Mouse (Mus musculus) left cerebral cortex, adult 8-10 months (tissue): ENCODE results near the gene Smarca2. TPM values are rescaled to one million over a fixed set of nuclear protein-coding genes. Genes with fewer than 3 reads are reported as not detected.

ENCODE experiments used
- DNase-seq, 2 experiments: peaks; one replicate each; pipeline ENCODE4 v3.0.0; 2022; ENCODE audit warnings: low spot score in 2 of 2
- total RNA-seq, 4 experiments: library from RNA; stranded (reverse); gene quantifications; 2 replicates each; pipeline ENCODE4 v1.2.4; 2022

The Smarca2 gene
- total RNA-seq, 4 experiments from 2014 or later, result 241 to 319 (median 271) TPM

- DNase-seq, result no peak
Observed at GRCm38 (mm10) chr19:26772051-26772583, 167.3 kb downstream of the Smarca2 start.

DNA sequence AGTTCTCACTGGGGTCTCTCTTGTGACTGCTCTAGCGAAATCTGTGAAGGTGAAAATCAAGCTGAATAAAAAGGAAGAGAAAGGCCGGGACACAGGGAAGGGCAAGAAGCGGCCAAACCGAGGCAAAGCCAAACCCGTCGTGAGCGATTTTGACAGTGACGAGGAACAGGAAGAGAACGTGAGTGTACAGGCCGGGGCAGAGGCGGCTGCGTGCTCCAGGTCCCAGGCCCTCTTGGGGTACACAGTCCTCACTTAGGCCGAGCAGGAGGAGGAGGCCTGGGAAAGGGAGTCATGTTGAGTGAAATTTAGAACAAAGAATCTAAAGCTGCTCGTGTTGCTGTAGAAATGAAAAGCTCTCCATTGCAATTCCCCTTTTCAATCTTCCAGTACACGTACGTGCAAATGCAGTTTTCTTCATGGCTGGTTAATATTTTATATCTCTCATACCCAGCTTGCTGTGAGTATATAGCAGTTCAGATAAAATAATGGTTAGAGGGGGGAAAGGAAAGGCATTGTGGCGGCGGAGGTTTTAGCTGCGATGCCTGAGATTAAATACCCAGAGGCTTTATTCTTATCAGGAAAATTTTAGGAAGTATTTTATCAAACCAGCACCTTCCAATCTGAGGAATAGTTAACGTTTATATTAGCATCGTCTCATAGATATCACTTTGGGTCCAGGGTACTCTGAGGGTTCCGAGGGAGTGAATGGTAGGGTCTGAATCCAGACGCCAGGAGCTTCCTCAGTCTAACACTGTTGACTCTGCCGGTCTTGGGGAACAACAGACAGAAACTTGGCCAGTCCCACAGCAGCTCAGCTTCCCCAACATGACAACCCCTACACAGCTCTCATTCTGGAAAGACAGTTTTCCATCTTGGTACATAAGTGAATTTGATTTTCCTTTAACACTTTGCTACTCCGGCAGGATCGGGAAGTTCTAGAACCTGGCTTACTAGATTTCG lies 171.5 kb downstream of the Smarca2 start:
- DNase-seq, result no peak

GRCm38 (mm10) chr19:26778199-26778598 lies 173.3 kb downstream of the Smarca2 start:
- no peak for DNase-seq

GRCm38 (mm10) chr19:26781209-26781608 lies 176.4 kb downstream of the Smarca2 start:
- DNase-seq, result no peak

DNA sequence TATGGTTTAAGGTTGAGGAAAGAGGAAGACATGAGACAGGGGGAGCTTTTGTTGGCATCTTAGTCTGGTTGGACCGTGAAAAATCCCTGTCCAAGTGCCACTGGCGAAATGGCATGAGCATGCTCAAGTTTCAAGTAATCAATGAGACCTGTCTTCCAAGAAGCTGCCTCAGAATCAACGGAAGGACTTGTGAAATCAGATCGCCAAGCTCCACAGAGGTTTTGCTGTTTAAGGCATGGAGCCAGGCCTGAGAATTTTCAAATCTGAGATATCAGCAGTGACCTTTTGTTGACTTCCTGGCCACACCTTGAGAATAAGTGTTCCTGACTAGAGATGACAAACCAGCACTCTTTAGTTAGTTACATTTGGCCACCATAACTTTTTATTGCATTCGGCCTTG lies 183.6 kb downstream of the Smarca2 start:
- DNase-seq, result no peak

DNA sequence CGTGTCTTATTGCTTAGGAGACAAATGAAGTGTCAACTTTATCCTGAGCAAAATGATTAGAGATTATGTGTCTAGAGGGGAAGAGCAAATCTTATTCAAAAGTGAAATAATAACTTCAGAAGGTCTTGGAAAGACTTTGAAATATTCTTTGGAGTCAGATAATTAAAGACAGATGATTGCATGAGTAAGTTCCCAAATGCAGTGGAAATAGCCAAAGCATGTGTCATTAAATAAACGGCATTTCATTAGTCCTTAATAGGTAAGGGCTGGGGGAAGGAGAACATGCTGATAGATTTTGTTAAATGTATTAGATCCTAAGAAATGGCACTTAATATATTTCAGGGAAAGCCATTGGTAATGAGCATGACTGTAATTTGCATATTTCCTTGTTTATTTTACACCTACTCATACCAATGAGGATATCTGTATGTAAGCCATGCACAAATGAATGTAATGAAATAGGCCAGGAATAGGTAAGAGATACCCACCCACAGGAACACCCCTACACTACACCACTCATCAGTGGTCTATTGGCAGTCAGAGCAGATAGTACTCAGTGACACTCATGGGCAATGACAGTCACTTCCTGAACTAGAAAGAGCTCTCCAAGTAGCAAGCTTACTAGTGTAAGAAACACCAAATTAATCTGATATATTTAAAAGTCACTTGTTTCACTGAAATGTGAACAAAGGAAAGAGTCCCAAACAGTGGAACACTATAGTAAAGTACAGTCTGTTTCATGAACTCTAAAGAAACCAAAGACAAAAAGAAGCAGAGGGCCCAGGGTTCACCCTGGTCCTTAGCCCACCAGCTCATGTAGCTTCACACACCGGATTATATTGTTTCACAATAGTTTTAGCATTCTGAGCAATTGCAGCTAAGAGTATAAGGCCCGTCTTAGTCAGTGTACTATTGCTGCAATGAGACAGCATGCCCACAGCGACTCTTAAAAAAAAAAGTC lies 185.8 kb downstream of the Smarca2 start:
- DNase-seq, result no peak

GRCm38 (mm10) chr19:26794315-26794714 lies 189.5 kb downstream of the Smarca2 start:
- DNase-seq, result no peak

DNA sequence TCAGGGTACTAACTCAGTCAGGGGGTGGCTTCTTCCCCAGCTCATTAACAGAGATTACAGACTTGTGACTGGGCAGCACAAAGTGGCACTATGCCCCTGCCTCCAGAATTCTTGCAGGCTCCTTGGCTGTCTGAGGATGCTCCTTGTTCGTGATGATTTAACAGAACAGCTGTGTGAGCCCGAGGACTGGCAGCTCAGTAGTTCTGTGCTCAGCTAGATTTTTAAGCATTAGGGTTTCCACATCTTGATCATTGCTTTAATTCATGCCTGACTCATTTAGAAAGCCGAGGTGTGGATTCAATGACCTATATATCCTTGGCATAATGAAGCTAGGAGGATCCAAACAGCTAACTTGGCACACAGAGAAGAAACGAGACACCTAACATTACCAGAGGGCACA lies 191.2 kb downstream of the Smarca2 start:
- DNase-seq, result no peak

DNA sequence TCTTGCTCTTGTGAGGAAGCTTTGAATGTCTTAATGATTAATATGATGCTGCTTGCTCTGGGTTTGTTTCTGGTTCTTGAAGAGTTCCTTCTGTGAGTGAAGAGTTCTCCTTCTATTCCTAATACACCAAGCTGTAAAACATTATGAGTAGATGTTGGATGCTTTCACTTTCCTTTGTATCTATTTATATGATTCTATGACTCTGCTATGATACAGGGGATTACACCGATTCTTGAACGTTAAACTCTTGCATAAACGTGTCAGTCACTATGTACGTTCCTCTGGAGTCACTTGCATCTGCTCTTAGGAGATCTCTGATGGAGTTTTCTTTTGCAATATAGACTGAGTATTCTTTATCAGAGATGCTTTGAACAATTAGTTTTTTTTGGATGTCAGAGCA lies 199.6 kb downstream of the Smarca2 start:
- DNase-seq, result no peak

- DNase-seq, result no peak
Observed at GRCm38 (mm10) chr19:26814629-26815028, 209.8 kb downstream of the Smarca2 start.

- DNase-seq, result no peak
Observed at GRCm38 (mm10) chr19:26817901-26818300, 213.1 kb downstream of the Smarca2 start.
